Mouse (Mus musculus) MEL (cell line): ENCODE results near the gene Marveld3. TPM values are rescaled to one million over a fixed set of nuclear protein-coding genes. Genes with fewer than 3 reads are reported as not detected.

ENCODE experiments used
- DNase-seq: peaks from one replicate; pipeline ENCODE4 v3.0.0; 2011; ENCODE audit warnings: low read depth, low spot score
- H3K27ac ChIP-seq: 2 replicates; pipeline ENCODE4 v1.5.1; 2012; ENCODE audit warnings: low read depth, mild to moderate bottlenecking, control low read depth, low read length, moderate library complexity; ENCODE audit not compliant: control insufficient read depth
- H3K27me3 ChIP-seq, 2 experiments: fragments of 150-350 bp in 1 of 2; sonication (generic) in 1 of 2; 2 replicates each; pipeline ENCODE4 v1.6.1; 2012; ENCODE audit warnings: low read length in 2 of 2, mild to moderate bottlenecking in 2 of 2, improper control_type of control experiment in 1 of 2, moderate library complexity in 1 of 2; ENCODE audit not compliant: insufficient read depth in 2 of 2, control insufficient read depth in 1 of 2
- H3K36me3 ChIP-seq, 2 experiments: 2 replicates each; pipeline ENCODE4 v1.6.1; 2012 to 2014; ENCODE audit warnings: low read length in 2 of 2, improper control_type of control experiment in 1 of 2, inconsistent platforms in 1 of 2, mild to moderate bottlenecking in 1 of 2; ENCODE audit not compliant: insufficient read depth in 2 of 2, control insufficient read depth in 1 of 2
- H3K4me1 ChIP-seq, 2 experiments: fragments of 150-350 bp in 1 of 2; sonication (generic) in 1 of 2; 2 replicates each; pipeline ENCODE4 v1.6.1; 2012; ENCODE audit warnings: low read length in 2 of 2, improper control_type of control experiment in 1 of 2, mild to moderate bottlenecking in 1 of 2; ENCODE audit not compliant: insufficient read depth in 2 of 2, control insufficient read depth in 1 of 2
- H3K4me3 ChIP-seq, 2 experiments: fragments of 150-350 bp in 1 of 2; sonication (generic) in 1 of 2; 2 replicates each; pipeline ENCODE4 v1.5.1; 2012; ENCODE audit warnings: low read depth in 2 of 2, low read length in 2 of 2, mild to moderate bottlenecking in 2 of 2, moderate library complexity in 2 of 2, control low read depth in 1 of 2, improper control_type of control experiment in 1 of 2; ENCODE audit not compliant: control insufficient read depth in 1 of 2, insufficient read depth in 1 of 2
- H3K79me2 ChIP-seq: 2 replicates; pipeline ENCODE4 v1.6.1; 2012; ENCODE audit warnings: mild to moderate bottlenecking, low read length, moderate library complexity; ENCODE audit not compliant: control insufficient read depth, poor library complexity, insufficient read depth
- H3K9ac ChIP-seq: 2 replicates; pipeline ENCODE4 v1.6.1; 2012; ENCODE audit warnings: low read depth, mild to moderate bottlenecking, control low read depth, low read length, moderate library complexity; ENCODE audit not compliant: control insufficient read depth, poor library complexity, severe bottlenecking
- H3K9me3 ChIP-seq: fragments of 150-350 bp; sonication (generic); replicated peaks from 2 replicates; pipeline ENCODE4 v1.6.1; 2012; ENCODE audit warnings: mild to moderate bottlenecking, low read length, improper control_type of control experiment, moderate library complexity; ENCODE audit not compliant: insufficient read depth
- BHLHE40 ChIP-seq: IDR thresholded peaks from 2 replicates; pipeline ENCODE4 v1.6.1; 2012; ENCODE audit warnings: low read depth, mild to moderate bottlenecking, inconsistent platforms, low read length, improper control_type of control experiment, borderline replicate concordance
- CHD2 ChIP-seq: IDR thresholded peaks from 2 replicates; pipeline ENCODE4 v1.6.1; 2011; ENCODE audit warnings: low read length, improper control_type of control experiment
- E2F4 ChIP-seq: IDR thresholded peaks from 2 replicates; pipeline ENCODE4 v1.6.1; 2011; ENCODE audit warnings: low read depth, low read length, improper control_type of control experiment, borderline replicate concordance
- EP300 ChIP-seq, 2 experiments: IDR thresholded peaks; 2 replicates each; pipeline ENCODE4 v1.6.1; 2011; ENCODE audit warnings: improper control_type of control experiment in 2 of 2, low read length in 2 of 2, low read depth in 1 of 2, mild to moderate bottlenecking in 1 of 2
- ETS1 ChIP-seq: IDR thresholded peaks from 2 replicates; pipeline ENCODE4 v1.6.1; 2012; ENCODE audit warnings: low read depth, mild to moderate bottlenecking, inconsistent platforms, low read length, improper control_type of control experiment, moderate library complexity
- GATA1 ChIP-seq: IDR thresholded peaks from 2 replicates; pipeline ENCODE4 v1.6.1; 2011; ENCODE audit warnings: low read depth, low read length, improper control_type of control experiment
- HCFC1 ChIP-seq: IDR thresholded peaks from 2 replicates; pipeline ENCODE4 v1.6.1; 2012; ENCODE audit warnings: low read depth, mild to moderate bottlenecking, inconsistent platforms, low read length, improper control_type of control experiment, moderate library complexity
- JUND ChIP-seq: IDR thresholded peaks from 2 replicates; pipeline ENCODE4 v1.6.1; 2011; ENCODE audit warnings: low read depth, mild to moderate bottlenecking, improper control_type of control experiment, low read length
- MAFK ChIP-seq: IDR thresholded peaks from 2 replicates; pipeline ENCODE4 v1.6.1; 2011; ENCODE audit warnings: low read depth, mild to moderate bottlenecking, low read length, improper control_type of control experiment, borderline replicate concordance
- MAX ChIP-seq: IDR thresholded peaks from 2 replicates; pipeline ENCODE4 v1.6.1; 2011; ENCODE audit warnings: low read length, improper control_type of control experiment
- MAZ ChIP-seq: IDR thresholded peaks from 2 replicates; pipeline ENCODE4 v1.6.1; 2012; ENCODE audit warnings: low read depth, mild to moderate bottlenecking, inconsistent platforms, low read length, improper control_type of control experiment
- MEF2A ChIP-seq: IDR thresholded peaks from 2 replicates; pipeline ENCODE4 v1.6.1; 2014; ENCODE audit warnings: low read depth, mild to moderate bottlenecking, inconsistent platforms, low read length, improper control_type of control experiment; ENCODE audit not compliant: poor library complexity, insufficient replicate concordance, severe bottlenecking; ENCODE audit errors: extremely low read depth
- MXI1 ChIP-seq: IDR thresholded peaks from 2 replicates; pipeline ENCODE4 v1.6.1; 2011; ENCODE audit warnings: mild to moderate bottlenecking, low read depth, low read length, improper control_type of control experiment
- MYB ChIP-seq: IDR thresholded peaks from 2 replicates; pipeline ENCODE4 v1.6.1; 2011; ENCODE audit warnings: mild to moderate bottlenecking, low read depth, low read length, improper control_type of control experiment
- NELFE ChIP-seq: IDR thresholded peaks from 2 replicates; pipeline ENCODE4 v1.6.1; 2011; ENCODE audit warnings: low read depth, low read length, improper control_type of control experiment
- NRF1 ChIP-seq: IDR thresholded peaks from 2 replicates; pipeline ENCODE4 v1.6.1; 2014; ENCODE audit warnings: low read depth, mild to moderate bottlenecking, inconsistent platforms, low read length, improper control_type of control experiment, moderate library complexity; ENCODE audit not compliant: poor library complexity, insufficient read depth, severe bottlenecking
- POLR2A ChIP-seq, 2 experiments: IDR thresholded peaks; 2 replicates each; pipeline ENCODE4 v1.6.1; 2011 to 2012; ENCODE audit warnings: low read length in 2 of 2, mild to moderate bottlenecking in 2 of 2, control low read depth in 1 of 2, improper control_type of control experiment in 1 of 2, low read depth in 1 of 2, moderate library complexity in 1 of 2; ENCODE audit not compliant: control insufficient read depth in 1 of 2, insufficient read depth in 1 of 2, poor library complexity in 1 of 2
- POLR2AphosphoS2 ChIP-seq: IDR thresholded peaks from 2 replicates; pipeline ENCODE4 v1.6.1; 2011; ENCODE audit warnings: low read length, improper control_type of control experiment
- SIN3A ChIP-seq: IDR thresholded peaks from 2 replicates; pipeline ENCODE4 v1.6.1; 2012; ENCODE audit warnings: low read length, improper control_type of control experiment, inconsistent platforms
- TAL1 ChIP-seq: IDR thresholded peaks from 2 replicates; pipeline ENCODE4 v1.6.1; 2012; ENCODE audit warnings: mild to moderate bottlenecking, inconsistent platforms, low read length, moderate library complexity, mixed read lengths
- TCF12 ChIP-seq: IDR thresholded peaks from 2 replicates; pipeline ENCODE4 v1.6.1; 2014; ENCODE audit warnings: low read depth, mild to moderate bottlenecking, inconsistent platforms, low read length, improper control_type of control experiment, moderate library complexity
- UBTF ChIP-seq: IDR thresholded peaks from 2 replicates; pipeline ENCODE4 v1.6.1; 2012; ENCODE audit warnings: low read depth, mild to moderate bottlenecking, inconsistent platforms, low read length, improper control_type of control experiment, moderate library complexity, borderline replicate concordance; ENCODE audit not compliant: insufficient read depth
- USF1 ChIP-seq: IDR thresholded peaks from 2 replicates; pipeline ENCODE4 v1.6.1; 2014; ENCODE audit warnings: low read depth, mild to moderate bottlenecking, inconsistent platforms, low read length, improper control_type of control experiment, moderate library complexity
- USF2 ChIP-seq, 2 experiments: IDR thresholded peaks; 2 replicates each; pipeline ENCODE4 v1.6.1; 2011 to 2012; ENCODE audit warnings: improper control_type of control experiment in 2 of 2, low read length in 2 of 2, borderline replicate concordance in 1 of 2, inconsistent platforms in 1 of 2, low read depth in 1 of 2, mild to moderate bottlenecking in 1 of 2; ENCODE audit not compliant: insufficient read depth in 1 of 2
- ZC3H11A ChIP-seq: IDR thresholded peaks from 2 replicates; pipeline ENCODE4 v1.6.1; 2012; ENCODE audit warnings: low read depth, mild to moderate bottlenecking, inconsistent platforms, low read length, improper control_type of control experiment
- ZKSCAN1 ChIP-seq: IDR thresholded peaks from 2 replicates; pipeline ENCODE4 v1.6.1; 2012; ENCODE audit warnings: low read depth, mild to moderate bottlenecking, inconsistent platforms, low read length, improper control_type of control experiment, moderate library complexity
- polyA plus RNA-seq, 2 experiments: library from polyadenylated mRNA; stranded (reverse) in 1 of 2; unstranded in 1 of 2; fragments of >175 nt in 1 of 2; fragments of >200 nt in 1 of 2; gene quantifications; 2 replicates each; pipeline versions ENCODE4 v1.2.1 to v1.2.4; 2012; ENCODE audit warnings: low replicate concordance in 2 of 2, low read depth in 1 of 2; ENCODE audit not compliant: insufficient read length in 2 of 2, insufficient read depth in 1 of 2, missing spikeins in 1 of 2
- total RNA-seq: library from RNA; depleted of rRNA; stranded (reverse); fragments of 300-350 nt; gene quantifications from 2 replicates; pipeline ENCODE4 v1.2.3, GENCODE M21; 2012

Marveld3 gene
- total and polyA plus RNA-seq, 3 experiments = not detected

DNA sequence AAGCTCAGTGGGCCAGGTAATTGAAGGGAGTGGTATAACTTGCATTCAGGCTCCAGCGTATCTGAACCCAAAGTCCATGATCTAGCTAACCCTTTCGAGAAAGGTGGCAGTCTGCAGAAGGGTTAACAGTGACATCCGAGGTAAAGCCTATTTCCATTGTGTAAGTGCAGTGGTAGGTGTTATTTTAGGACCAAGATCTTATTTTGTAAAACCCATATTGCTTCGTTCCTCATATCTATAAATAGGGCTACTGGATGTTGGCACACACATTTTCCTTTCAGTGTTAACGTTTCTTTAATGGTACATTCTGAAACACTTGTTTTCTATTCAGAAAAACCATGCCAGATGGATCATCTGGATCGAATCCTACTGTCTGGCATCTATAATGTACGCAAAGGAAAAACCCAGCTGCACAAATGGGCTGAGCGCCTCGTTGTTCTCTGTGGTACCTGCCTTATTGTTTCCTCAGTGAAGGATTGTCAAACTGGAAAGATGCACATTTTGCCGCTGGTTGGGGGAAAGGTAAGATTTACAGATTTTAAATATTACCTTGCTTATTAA, 58.0 kb downstream of the Marveld3 start:
- TF ChIP-seq MAFK (no peak), MAX (no peak), JUND (no peak), USF1 (no peak), MYB (no peak), E2F4 (no peak), HCFC1 (no peak), MEF2A (no peak), ETS1 (no peak), UBTF (no peak), BHLHE40 (no peak), EP300 (IDR thresholded peaks at IDR 0.05; ENCODE audit: low read depth in 1 of 2, low read length in 2 of 2) (no peak), NRF1 (no peak), TAL1 (no peak), POLR2AphosphoS2 (no peak), MAZ (no peak), ZKSCAN1 (no peak)
- TF ChIP-seq, all 39 proteins: peak for 0
- H3K9ac ChIP-seq = no peak overlapping the region
- no peak for DNase-seq
- H3K9me3 ChIP-seq = no peaks in the 10 kb centered on the region
- H3K4me1 ChIP-seq = no peaks in the 10 kb centered on the region
- H3K36me3 ChIP-seq = no peaks in the 10 kb centered on the region
- H3K4me3 ChIP-seq = no peak overlapping the region
- H3K27me3 ChIP-seq = no peaks in the 10 kb centered on the region
- no peak overlapping the region for H3K27ac ChIP-seq
- H3K79me2 ChIP-seq = no peaks in the 10 kb centered on the region

DNA sequence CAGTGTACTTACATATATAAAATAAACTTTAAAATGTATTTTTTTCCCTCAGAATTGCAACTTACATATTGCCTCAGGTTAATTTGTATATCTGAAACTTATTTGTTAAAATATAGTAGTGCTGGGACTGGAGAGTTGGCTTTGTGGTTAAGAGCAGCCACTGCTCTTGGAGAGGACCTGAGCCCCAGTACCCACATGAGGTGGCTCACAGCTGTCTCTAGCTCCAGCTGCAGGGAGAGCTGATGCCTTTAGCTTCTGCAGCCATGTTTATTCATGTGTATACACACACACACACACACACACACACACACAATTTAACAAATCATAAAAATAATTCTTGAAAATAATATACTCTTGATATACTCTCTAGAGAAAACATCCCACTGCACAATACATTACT, 59.6 kb downstream of the Marveld3 start:
- no peaks in the 10 kb centered on the region for H3K36me3 ChIP-seq
- H3K4me1 ChIP-seq = no peaks in the 10 kb centered on the region
- no peak overlapping the region for H3K4me3 ChIP-seq
- H3K27ac ChIP-seq = no peak overlapping the region
- H3K27me3 ChIP-seq = no peaks in the 10 kb centered on the region
- no peak overlapping the region for H3K9ac ChIP-seq
- no peaks in the 10 kb centered on the region for H3K9me3 ChIP-seq
- no peak for DNase-seq
- H3K79me2 ChIP-seq = no peaks in the 10 kb centered on the region
- TF ChIP-seq TCF12 (no peak), ZKSCAN1 (no peak), SIN3A (no peak), E2F4 (no peak), JUND (no peak), NELFE (no peak), BHLHE40 (no peak), GATA1 (no peak), CHD2 (no peak), HCFC1 (no peak), POLR2A (IDR thresholded peaks at IDR 0.05; ENCODE audit: control insufficient read depth in 1 of 2, insufficient read depth in 1 of 2, low read depth in 1 of 2, low read length in 2 of 2, poor library complexity in 1 of 2) (no peak), ETS1 (no peak), USF2 (IDR thresholded peaks at IDR 0.05; ENCODE audit: borderline replicate concordance in 1 of 2, insufficient read depth in 1 of 2, low read depth in 1 of 2, low read length in 2 of 2) (no peak), ZC3H11A (no peak), MXI1 (no peak), MYB (no peak), USF1 (no peak), MEF2A (no peak), MAZ (no peak)
